Mouse (Mus musculus) lung, postnatal 0 days (tissue): Measurements from ENCODE around the gene Gm20388. TPM values are rescaled to one million over a fixed set of nuclear protein-coding genes. Genes with fewer than 3 reads are reported as not detected.

Source experiments
- ATAC-seq: fragments of 200-750 bp; cut with Nextera tagmentation; 2 replicates; pipeline ENCODE4 v1.8.0; 2017; ENCODE audit warnings: moderate library complexity
- DNase-seq: peaks from one replicate; pipeline ENCODE4 v3.0.0-alpha.2; 2016; ENCODE audit warnings: low spot score
- H3K27ac ChIP-seq: fragments of 300-500 bp; sonication (generic); 2 replicates; pipeline ENCODE4 v1.5.1; 2014; ENCODE audit warnings: antibody characterized with exemption, mild to moderate bottlenecking, low read length, mixed read lengths
- H3K27me3 ChIP-seq: fragments of 300-500 bp; sonication (generic); replicated peaks from 2 replicates; pipeline ENCODE4 v1.6.1; 2014; ENCODE audit warnings: low read length, mixed read lengths; ENCODE audit not compliant: insufficient read depth
- H3K36me3 ChIP-seq: fragments of 300-500 bp; sonication (generic); 2 replicates; pipeline ENCODE4 v1.6.1; 2014; ENCODE audit warnings: low read length, mixed read lengths; ENCODE audit not compliant: insufficient read depth
- H3K4me1 ChIP-seq: fragments of 300-500 bp; sonication (generic); 2 replicates; pipeline ENCODE4 v1.6.1; 2014; ENCODE audit warnings: antibody characterized with exemption, low read depth, low read length, mixed read lengths; ENCODE audit not compliant: insufficient read depth
- H3K4me2 ChIP-seq: fragments of 300-500 bp; sonication (generic); replicated peaks from 2 replicates; pipeline ENCODE4 v1.6.1; 2014; ENCODE audit warnings: low read depth, mild to moderate bottlenecking, low read length, moderate library complexity, mixed read lengths
- H3K4me3 ChIP-seq: fragments of 300-500 bp; sonication (generic); 2 replicates; pipeline ENCODE4 v1.5.1; 2014; ENCODE audit warnings: low read depth, low read length
- H3K9ac ChIP-seq: fragments of 300-500 bp; sonication (generic); replicated peaks from 2 replicates; pipeline ENCODE4 v1.6.1; 2014; ENCODE audit warnings: low read depth, mild to moderate bottlenecking
- H3K9me3 ChIP-seq: fragments of 300-500 bp; sonication (generic); 2 replicates; pipeline ENCODE4 v1.6.1; 2016; ENCODE audit warnings: low read length, mixed read lengths
- CTCF ChIP-seq: IDR thresholded peaks from 2 replicates; pipeline ENCODE4 v1.5.1; 2016; ENCODE audit warnings: antibody characterized with exemption, mild to moderate bottlenecking
- EP300 ChIP-seq: IDR thresholded peaks from 2 replicates; pipeline ENCODE4 v1.6.1; 2016; ENCODE audit warnings: antibody characterized with exemption, mild to moderate bottlenecking, control low read depth
- WGBS: fragments of 180-500 bp; shearing (Covaris S2); extraction: QIAGEN DNeasy Blood & Tissue Kit; methylation state at CpG from one replicate; pipeline ENCODE4 v1.1.7; 2014; 5-methylcytosine and 5-hydroxymethylcytosine counted together
- polyA plus RNA-seq: library from polyadenylated mRNA; unstranded; fragments of >200 nt; fragmentation: Nextera tagmentation; extraction: Ambion mirVana; gene quantifications from 2 replicates; pipeline ENCODE4 v1.2.1, GENCODE M21; 2015

Gene Gm20388
- polyA plus RNA-seq, 1 experiment from 2014 or later, result not detected

GRCm38 (mm10) chr8:122462510-122462909, 2551.9 kb downstream of the Gm20388 start:
- Histone ChIP-seq H3K4me1 (peaks cover 10% of the 10 kb centered on the region; the same call in 1 of the 2 replicates), H3K9me3 (no peaks in the 10 kb centered on the region), H3K36me3 (peaks cover 11% of the 10 kb centered on the region; the same call in 1 of the 2 replicates), H3K27ac (no peak overlapping the region), H3K9ac (no peak overlapping the region), H3K4me3 (no peak overlapping the region), H3K27me3 (peaks cover 20% of the 10 kb centered on the region; the same call in 1 of the 2 replicates), H3K4me2 (no peak overlapping the region)
- WGBS, result 71% methylated on average over 8 of the region's 8 CpGs
- no peak for ATAC-seq
- TF ChIP-seq EP300, result no peak
- TF ChIP-seq CTCF, result no peak
- no peak for DNase-seq

DNA sequence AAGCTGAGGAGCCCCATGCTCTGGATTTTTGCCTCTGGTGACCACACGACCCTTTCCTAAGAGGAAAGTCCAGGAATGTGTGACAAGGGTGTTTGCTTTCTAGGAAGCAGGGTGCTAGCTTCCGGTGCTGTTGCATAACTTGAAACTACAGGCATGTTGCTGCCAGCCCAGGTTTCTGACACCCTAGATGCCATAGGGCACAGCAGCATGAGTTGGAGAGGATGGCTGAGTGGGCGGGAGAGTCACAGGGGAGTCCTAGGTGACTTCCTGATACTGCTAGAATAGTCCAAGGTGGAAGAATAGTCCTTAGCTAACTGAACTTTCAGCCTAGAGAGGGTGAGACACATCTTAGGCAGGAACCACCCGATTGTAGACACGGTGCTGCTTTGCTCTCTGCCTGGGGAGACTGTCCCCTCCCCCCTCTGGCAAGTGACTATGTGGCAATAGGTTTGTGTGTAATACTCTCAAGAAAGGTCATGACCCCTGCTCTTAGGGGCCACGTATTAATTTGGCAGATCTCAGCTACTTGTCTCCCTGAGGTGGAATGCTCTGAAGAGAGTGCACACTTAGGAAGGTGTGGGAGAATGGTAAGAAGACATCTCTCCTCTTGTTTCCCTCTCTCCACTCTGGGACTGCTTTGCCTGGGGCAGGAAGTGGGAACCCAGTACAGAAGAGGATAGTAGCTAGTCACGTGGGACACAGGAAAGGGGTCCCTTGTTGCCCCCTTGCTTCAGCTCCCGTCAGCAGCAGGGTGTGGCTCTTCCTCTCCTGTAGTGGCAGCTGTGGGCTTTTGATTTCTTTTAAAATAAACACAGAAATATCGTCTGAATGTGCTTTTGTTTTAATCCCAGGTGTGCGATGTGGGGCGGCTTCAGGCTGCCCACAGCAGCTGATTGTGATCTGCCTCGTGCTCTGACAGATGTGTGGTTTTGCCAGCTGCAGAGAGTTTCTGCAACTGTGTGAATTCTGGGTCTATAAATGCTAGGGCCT, 2553.3 kb downstream of the Gm20388 start:
- TF ChIP-seq EP300, result peak; percentile 53
- no peak for TF ChIP-seq CTCF
- Histone ChIP-seq H3K4me2 (peak overlapping the region; percentile 11; the same call in 1 of the 2 replicates), H3K4me1 (peaks cover 10% of the 10 kb centered on the region; the same call in 1 of the 2 replicates), H3K9me3 (no peaks in the 10 kb centered on the region), H3K27me3 (peaks cover 16% of the 10 kb centered on the region; the same call in 1 of the 2 replicates), H3K9ac (no peak overlapping the region), H3K4me3 (no peak overlapping the region), H3K36me3 (peaks cover 14% of the 10 kb centered on the region; the same call in 1 of the 2 replicates), H3K27ac (peak overlapping the region; percentile 43)
- 23% methylated on average over 12 of the region's 12 CpGs for WGBS
- DNase-seq (peak; percentile 85), ATAC-seq (peak; percentile 70)

DNA sequence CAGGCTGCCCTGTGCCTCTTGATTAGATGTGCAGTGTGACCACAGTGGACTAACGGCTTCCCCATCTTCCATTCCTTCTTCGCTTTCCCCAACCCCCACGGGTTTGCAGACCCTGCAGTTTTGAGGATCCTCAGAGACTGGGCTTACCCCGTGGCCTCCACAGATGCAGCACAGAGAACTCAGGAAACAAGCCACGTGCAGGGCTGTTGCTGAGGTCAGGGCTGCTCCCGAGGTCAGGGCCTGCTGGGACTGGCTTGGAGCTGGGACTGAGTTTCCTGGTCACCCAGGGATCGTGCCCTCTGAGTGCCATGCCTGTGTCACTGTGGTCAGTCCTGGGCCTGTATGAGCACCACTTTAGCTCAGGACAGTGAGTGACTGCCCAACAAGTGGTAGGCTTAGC, 2554.3 kb downstream of the Gm20388 start:
- no peaks in the 10 kb centered on the region for H3K9me3 ChIP-seq
- ATAC-seq (no peak), DNase-seq (no peak)
- H3K27me3 ChIP-seq, result peaks cover 7% of the 10 kb centered on the region; the same call in 1 of the 2 replicates
- H3K27ac ChIP-seq, result no peak overlapping the region
- no peak overlapping the region for H3K4me3 ChIP-seq
- peaks cover 10% of the 10 kb centered on the region; the same call in 1 of the 2 replicates for H3K4me1 ChIP-seq
- H3K4me2 ChIP-seq, result no peak overlapping the region
- H3K9ac ChIP-seq, result no peak overlapping the region
- H3K36me3 ChIP-seq, result peaks cover 14% of the 10 kb centered on the region; the same call in 1 of the 2 replicates
- WGBS, result 67% methylated on average over 7 of the region's 7 CpGs
- TF ChIP-seq CTCF (no peak), EP300 (no peak)

GRCm38 (mm10) chr8:122467816-122468215, 2557.2 kb downstream of the Gm20388 start:
- no peak overlapping the region for H3K4me3 ChIP-seq
- no peak overlapping the region for H3K9ac ChIP-seq
- no peaks in the 10 kb centered on the region for H3K27me3 ChIP-seq
- WGBS, result 89% methylated on average over 13 of the region's 13 CpGs
- H3K27ac ChIP-seq, result no peak overlapping the region
- H3K36me3 ChIP-seq, result peaks cover 14% of the 10 kb centered on the region; the same call in 1 of the 2 replicates
- no peak for DNase-seq
- TF ChIP-seq CTCF (no peak), EP300 (no peak)
- H3K9me3 ChIP-seq, result no peaks in the 10 kb centered on the region
- no peak overlapping the region for H3K4me2 ChIP-seq
- H3K4me1 ChIP-seq, result peaks cover under 1% of the 10 kb centered on the region; the same call in 1 of the 2 replicates
- ATAC-seq, result no peak

GRCm38 (mm10) chr8:122469407-122469806, 2558.8 kb downstream of the Gm20388 start:
- no peak for TF ChIP-seq EP300
- no peak for TF ChIP-seq CTCF
- DNase-seq (no peak), ATAC-seq (no peak)
- WGBS, result 78% methylated on average over 6 of the region's 6 CpGs
- H3K4me1 ChIP-seq, result no peaks in the 10 kb centered on the region; the same call in 1 of the 2 replicates
- H3K9me3 ChIP-seq, result no peaks in the 10 kb centered on the region
- no peak overlapping the region for H3K9ac ChIP-seq
- no peak overlapping the region for H3K27ac ChIP-seq
- no peak overlapping the region for H3K4me2 ChIP-seq
- H3K36me3 ChIP-seq, result peaks cover 14% of the 10 kb centered on the region; the same call in 1 of the 2 replicates
- no peaks in the 10 kb centered on the region for H3K27me3 ChIP-seq
- H3K4me3 ChIP-seq, result no peak overlapping the region

GRCm38 (mm10) chr8:122469965-122470364, 2559.3 kb downstream of the Gm20388 start:
- H3K4me1 ChIP-seq, result peaks cover 3% of the 10 kb centered on the region; the same call in 1 of the 2 replicates
- H3K9ac ChIP-seq, result no peak overlapping the region
- no peak for ATAC-seq

More at GRCm38 (mm10) chr8:122469965-122470364, 2559.3 kb downstream of the Gm20388 start:
- WGBS, result 87% methylated on average over 10 of the region's 10 CpGs
- no peak for DNase-seq
- Histone ChIP-seq H3K4me2 (no peak overlapping the region), H3K4me3 (no peak overlapping the region), H3K27ac (no peak overlapping the region), H3K27me3 (no peaks in the 10 kb centered on the region), H3K9me3 (no peaks in the 10 kb centered on the region), H3K36me3 (peaks cover 14% of the 10 kb centered on the region; the same call in 1 of the 2 replicates)
- TF ChIP-seq EP300 (no peak), CTCF (no peak)
